Mouse (Mus musculus): Measurements from ENCODE around the gene Stpg1.

Stpg1 gene

GRCm38 (mm10) chr4:135548521-135549077 is 54.0 kb downstream of the Stpg1 start:
- in situ Hi-C loops (cut with MboI, MseI), result no loop called here

DNA sequence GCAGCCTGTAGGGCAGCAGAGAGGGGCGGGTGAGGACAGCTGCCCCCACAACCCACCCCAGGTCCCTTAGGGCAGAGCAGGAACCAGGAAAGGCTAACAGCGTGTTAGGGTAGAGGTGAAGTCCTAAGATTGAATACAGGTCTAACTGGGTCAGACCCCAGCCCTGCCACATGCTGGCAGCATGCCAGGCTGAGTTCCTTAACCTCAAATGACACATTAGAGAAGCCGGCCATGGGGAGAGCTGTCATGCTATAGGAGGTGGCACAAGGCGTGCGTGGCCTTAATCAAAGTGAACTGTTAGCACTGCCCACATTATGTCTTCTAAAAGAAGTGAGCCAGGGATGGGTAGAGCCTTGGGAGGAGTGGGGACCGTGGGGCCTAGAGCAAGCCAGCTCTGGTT is 54.7 kb downstream of the Stpg1 start:
- in situ Hi-C loops (cut with MboI, MseI), result no loop called here

DNA sequence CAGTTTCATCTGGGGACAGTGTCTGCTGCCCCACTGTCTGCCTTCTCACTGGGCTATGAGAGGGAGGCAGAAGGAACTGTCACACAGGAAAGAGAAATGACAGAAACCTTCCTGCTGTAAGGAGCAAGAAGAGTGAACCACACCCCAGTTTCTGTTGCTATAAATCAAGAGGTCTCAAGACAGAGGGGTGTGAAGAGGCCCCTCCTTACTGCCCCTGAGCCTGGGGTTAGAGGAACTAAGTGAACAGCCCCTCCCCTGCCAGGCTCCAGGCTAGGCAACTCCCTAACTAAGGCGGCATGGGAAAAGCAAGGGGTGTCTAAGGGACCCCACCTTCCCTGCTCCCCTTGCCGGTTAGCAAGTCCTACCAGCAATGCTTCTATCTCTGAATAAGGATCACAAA is 69.2 kb downstream of the Stpg1 start:
- in situ Hi-C loops (cut with MboI, MseI), result no loop called here

DNA sequence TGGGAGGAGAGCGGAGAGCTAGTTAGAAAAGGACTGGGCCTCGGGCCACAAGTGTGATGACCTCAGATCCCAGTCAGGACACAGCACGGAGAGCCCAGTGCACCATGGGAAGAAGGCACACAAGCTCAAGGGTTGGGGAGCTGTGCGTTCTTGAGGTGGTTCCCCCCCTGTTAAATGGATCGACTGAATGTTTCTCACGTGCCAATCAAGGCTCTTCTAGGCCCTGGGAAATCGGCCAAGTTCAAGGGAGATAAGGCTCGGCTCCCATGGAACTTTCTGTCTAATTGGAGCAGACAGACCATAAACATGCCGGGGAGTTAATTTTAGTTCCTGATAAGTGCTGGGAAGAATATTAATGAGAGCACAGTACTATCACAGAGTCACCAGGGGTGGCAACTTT is 70.8 kb downstream of the Stpg1 start:
- in situ Hi-C loops (cut with MboI, MseI), result no loop called here

GRCm38 (mm10) chr4:135567042-135567441 is 72.5 kb downstream of the Stpg1 start:
- in situ Hi-C loops (cut with MboI, MseI), result no loop called here

DNA sequence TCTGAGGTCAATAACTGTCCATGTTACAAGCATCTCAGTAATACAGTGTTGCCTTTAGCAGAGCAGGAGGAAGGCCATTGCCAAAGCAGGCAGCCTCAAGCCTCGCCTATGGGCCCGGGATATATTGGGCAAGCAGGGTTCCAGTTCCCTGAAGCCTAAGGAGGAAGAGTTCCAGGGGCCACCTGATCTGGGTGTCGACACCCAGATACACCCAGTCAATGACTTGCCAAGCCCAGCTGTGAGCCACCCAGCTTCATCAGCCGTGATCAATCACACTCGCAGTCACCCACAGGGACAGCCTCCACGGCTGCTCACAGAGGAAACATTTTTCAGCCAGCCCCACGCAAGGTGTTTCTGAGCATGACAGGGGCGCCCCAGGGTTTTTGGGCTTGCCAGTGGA is 72.9 kb downstream of the Stpg1 start:
- in situ Hi-C loops (cut with MboI, MseI), result no loop called here

DNA sequence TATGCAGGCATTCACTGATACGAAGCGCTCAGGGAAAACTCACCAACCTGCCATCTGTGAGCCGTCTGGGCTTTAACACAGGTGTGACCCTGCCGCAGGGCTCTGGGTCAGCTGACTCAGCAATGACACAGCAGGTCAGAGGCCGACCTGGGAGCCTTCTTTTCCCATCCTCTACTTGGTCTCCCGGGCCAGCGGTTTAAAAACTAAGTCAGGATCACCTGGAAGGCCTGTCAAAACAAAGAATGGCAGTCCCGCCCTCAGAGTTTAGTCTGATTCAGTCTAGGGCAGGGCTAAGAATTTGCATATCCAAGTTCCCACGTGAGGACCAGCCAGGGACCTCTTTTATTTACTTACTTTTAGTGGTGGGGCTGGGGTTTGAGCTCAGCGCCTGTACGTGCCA is 74.6 kb downstream of the Stpg1 start:
- in situ Hi-C loops (cut with MboI, MseI), result no loop called here

DNA sequence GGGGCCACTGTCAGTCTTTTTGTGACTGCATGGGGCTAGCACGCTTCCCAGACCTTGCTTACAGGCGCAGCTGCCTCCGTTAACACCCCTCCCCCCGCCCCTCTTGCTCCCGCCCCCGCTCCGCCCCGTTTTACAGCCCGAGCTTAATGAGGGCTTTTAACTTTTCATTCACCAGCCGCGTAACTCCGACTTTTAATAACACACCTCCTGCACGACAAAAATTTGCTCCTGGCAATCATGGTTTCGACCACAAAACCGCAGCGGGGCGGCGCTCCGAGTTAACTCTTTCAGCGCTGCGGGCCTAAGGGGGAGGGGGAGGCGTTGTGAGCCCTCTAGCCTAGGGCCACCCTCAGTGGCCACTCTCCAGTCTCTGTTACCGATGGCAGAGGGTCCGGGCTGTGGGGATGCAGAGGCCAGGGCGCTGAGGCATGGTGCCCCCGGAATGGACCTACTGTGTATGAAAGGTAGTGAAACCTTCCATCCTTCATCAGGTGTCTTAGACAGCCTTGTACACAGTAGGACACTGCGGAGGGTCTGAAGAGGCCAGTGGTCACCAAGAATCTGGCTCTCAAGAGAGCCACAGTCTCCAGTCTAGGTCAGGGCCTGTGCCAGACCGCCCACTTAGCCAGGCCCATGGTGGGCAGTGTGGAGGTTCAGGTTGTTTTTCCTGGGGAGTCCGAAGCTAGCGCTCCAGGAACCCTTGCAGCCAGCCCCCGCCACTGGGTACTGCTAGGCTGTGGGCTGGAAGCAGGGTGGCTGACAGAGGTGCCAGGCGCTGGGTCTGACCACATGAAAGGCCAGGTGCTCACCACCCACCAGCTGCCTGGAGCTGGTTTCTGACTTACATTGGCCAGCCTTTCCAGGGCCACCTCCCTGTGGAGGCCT is 75.8 kb downstream of the Stpg1 start:
- in situ Hi-C loops (cut with MboI, MseI), result no loop called here

GRCm38 (mm10) chr4:135571037-135571550 is 76.5 kb downstream of the Stpg1 start:
- in situ Hi-C loops (cut with MboI, MseI), result no loop called here

DNA sequence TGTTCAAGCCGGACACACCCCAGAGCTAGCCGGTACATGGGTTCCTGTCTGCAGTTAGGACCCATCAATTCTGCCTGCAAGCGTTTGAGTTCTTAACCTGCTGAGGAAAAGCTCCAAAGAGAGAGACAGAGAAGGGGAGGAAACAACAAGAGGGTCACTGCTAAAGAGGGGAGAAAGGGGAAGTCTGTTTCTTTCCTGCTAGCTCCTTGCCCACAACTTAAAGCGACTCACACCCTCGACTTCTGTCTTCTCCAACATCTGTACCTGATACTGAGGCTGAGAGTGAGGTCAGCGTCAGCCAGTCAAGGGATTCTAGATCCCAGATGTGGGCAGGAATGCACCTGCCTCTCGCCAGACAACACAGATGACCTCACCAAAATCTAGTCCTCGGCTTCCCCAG is 77.7 kb downstream of the Stpg1 start:
- in situ Hi-C loops (cut with MboI, MseI), result no loop called here

- in situ Hi-C loops (cut with MboI, MseI), result no loop called here
Measured at GRCm38 (mm10) chr4:135573251-135573808, 78.7 kb downstream of the Stpg1 start, which contains the start of gene Grhl3. TSS of gene Grhl3 (minus strand) at chr4:135573630.

- in situ Hi-C loops (cut with MboI, MseI), result no loop called here
Measured at GRCm38 (mm10) chr4:135575365-135576140, 81.0 kb downstream of the Stpg1 start.

- in situ Hi-C loops (cut with MboI, MseI), result no loop called here
Measured at GRCm38 (mm10) chr4:135578490-135578889, 83.9 kb downstream of the Stpg1 start.

DNA sequence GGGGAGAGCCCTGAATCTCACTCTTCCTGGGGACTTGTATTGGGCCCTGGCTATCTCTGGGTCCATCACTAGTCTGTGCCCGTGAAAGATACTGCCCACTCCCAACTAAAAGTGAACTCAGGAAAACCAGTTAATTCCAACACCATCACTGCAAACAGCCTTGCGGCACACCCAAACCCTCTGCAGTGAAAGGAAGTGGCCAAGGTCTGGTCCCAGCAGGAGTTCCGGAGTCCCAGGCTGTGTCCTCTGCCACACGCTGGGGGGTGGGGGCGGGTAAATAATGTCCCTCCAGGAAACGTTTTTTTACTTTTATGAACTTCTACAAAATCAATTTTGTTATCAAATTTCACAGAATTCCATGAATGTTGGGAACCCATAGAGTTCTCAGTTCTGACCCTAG is 85.1 kb downstream of the Stpg1 start:
- in situ Hi-C loops (cut with MboI, MseI), result no loop called here

DNA sequence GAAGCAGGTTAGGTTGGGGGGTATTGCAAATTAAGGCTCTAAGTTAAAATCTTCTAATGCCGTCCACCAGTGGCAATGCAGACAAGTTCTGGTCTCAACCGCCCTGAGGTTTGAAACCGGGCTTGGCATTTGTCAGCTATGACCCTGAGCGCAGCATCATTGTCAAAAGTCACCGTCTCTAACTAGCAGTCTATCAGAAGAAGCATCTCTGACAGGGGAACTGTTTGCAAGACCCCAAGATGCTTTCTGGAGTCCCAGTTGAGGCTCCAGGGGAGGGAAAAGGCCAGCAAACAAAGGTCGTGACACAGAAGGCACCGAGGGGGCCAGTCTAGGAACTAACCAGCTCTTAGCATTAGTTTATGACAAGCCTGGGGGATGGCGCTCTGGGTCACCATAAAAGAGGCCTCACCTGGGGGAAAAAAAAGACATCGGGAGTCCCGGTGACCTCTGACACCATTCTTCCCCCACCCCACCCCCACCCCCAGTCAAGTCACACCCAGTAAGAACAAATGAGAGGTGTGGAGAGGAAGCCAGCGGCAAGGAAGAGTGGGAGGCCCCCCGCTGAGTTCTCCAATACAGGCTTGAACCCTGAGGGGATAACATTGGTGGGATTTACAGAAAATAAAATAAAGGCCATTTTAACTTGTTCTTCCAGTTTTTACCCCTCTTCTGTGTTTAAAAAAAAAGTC is 86.8 kb downstream of the Stpg1 start:
- in situ Hi-C loops (cut with MboI, MseI), result no loop called here

DNA sequence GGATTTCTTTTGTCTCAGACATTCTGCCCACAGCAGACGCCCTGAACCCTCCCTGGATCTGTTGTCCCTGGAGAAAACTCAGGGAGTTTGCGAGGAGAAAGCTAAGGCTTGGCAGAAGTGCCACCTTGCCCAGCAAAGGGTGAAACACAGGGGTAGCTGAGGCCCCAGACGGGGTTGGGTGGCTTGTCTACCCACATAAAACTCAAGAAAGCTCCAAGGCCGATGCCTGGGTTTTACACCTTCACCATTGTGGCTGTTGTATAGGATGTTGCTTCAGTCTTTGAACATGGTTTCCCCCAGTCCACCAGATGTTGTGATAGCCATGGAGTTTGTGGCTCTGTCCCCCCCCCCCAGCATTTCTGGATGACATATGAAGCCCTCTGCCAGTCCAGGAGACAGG is 90.2 kb downstream of the Stpg1 start:
- in situ Hi-C loops (cut with MboI, MseI), result no loop called here
